Mouse (Mus musculus) testis, adult 2 months (tissue): Measurements from ENCODE around the gene Veph1.

Experiments
- CTCF ChIP-seq: fragments of 200-500 bp; IDR thresholded peaks from 2 replicates; pipeline ENCODE4 v1.5.1; 2012; ENCODE audit warnings: low read depth, mild to moderate bottlenecking, inconsistent platforms, low read length, moderate library complexity; ENCODE audit not compliant: control insufficient read depth, insufficient read depth, insufficient replicate concordance
- POLR2A ChIP-seq: fragments of 200-500 bp; IDR thresholded peaks from 2 replicates; pipeline ENCODE4 v1.6.1; 2012; ENCODE audit warnings: low read depth, mild to moderate bottlenecking, inconsistent platforms, low read length, moderate library complexity; ENCODE audit not compliant: control insufficient read depth

- no peak for TF ChIP-seq CTCF
- TF ChIP-seq POLR2A = no peak
These were observed 126.6 kb downstream of the Veph1 start for GRCm38 (mm10) chr3:66169873-66170538.
